Mouse (Mus musculus) testis, postnatal 14 days (tissue): ENCODE measurements around the gene Kctd19.

Experiments
- DNase-seq: peaks from one replicate; pipeline ENCODE4 v3.0.0; 2021; ENCODE audit warnings: low spot score

Gene Kctd19

GRCm38 (mm10) chr8:105422006-105422405 lies 8.7 kb upstream of the Kctd19 start:
- DNase-seq, result no peak

- no peak for DNase-seq
Observed at GRCm38 (mm10) chr8:105419800-105420199, 6.5 kb upstream of the Kctd19 start.

GRCm38 (mm10) chr8:105418992-105419391 lies 5.7 kb upstream of the Kctd19 start:
- DNase-seq, result no peak

GRCm38 (mm10) chr8:105409947-105410346 lies 3.4 kb downstream of the Kctd19 start:
- DNase-seq, result no peak

GRCm38 (mm10) chr8:105408331-105408730 lies 5.0 kb downstream of the Kctd19 start:
- DNase-seq, result no peak

- no peak for DNase-seq
Observed at GRCm38 (mm10) chr8:105406416-105406815, 6.9 kb downstream of the Kctd19 start.

GRCm38 (mm10) chr8:105404496-105404895 lies 8.8 kb downstream of the Kctd19 start:
- DNase-seq, result no peak

- DNase-seq, result no peak
Observed at GRCm38 (mm10) chr8:105403467-105403866, 9.8 kb downstream of the Kctd19 start.

- DNase-seq, result no peak
Observed at GRCm38 (mm10) chr8:105400016-105400415, 13.3 kb downstream of the Kctd19 start.

GRCm38 (mm10) chr8:105397747-105398146 lies 15.6 kb downstream of the Kctd19 start:
- DNase-seq, result no peak

- no peak for DNase-seq
Observed at GRCm38 (mm10) chr8:105393915-105394314, 19.4 kb downstream of the Kctd19 start.

- no peak for DNase-seq
Observed at GRCm38 (mm10) chr8:105393089-105393787, 20.1 kb downstream of the Kctd19 start.

GRCm38 (mm10) chr8:105389096-105389495 lies 24.2 kb downstream of the Kctd19 start:
- no peak for DNase-seq

- DNase-seq, result no peak
Observed at GRCm38 (mm10) chr8:105387151-105387550, 26.2 kb downstream of the Kctd19 start.

GRCm38 (mm10) chr8:105384070-105384469 lies 29.2 kb downstream of the Kctd19 start:
- DNase-seq, result no peak

- DNase-seq, result no peak
Observed at GRCm38 (mm10) chr8:105380308-105380707, 33.0 kb downstream of the Kctd19 start.

- peak; percentile 58 for DNase-seq
Observed at GRCm38 (mm10) chr8:105378673-105379072, 34.6 kb downstream of the Kctd19 start.

- peak; percentile 88 for DNase-seq
Observed at GRCm38 (mm10) chr8:105374513-105374966, 38.8 kb downstream of the Kctd19 start.

GRCm38 (mm10) chr8:105373032-105373431 lies 40.3 kb downstream of the Kctd19 start, which contains the start of gene Plekhg4:
Gene Plekhg4 (plus strand): TSS chr8:105373274.
- DNase-seq, result no peak

- DNase-seq, result no peak
Observed at GRCm38 (mm10) chr8:105372473-105372872, 40.8 kb downstream of the Kctd19 start.

GRCm38 (mm10) chr8:105367107-105367506 lies 46.2 kb downstream of the Kctd19 start:
- no peak for DNase-seq

- DNase-seq, result no peak
Observed at GRCm38 (mm10) chr8:105361751-105362702, 51.3 kb downstream of the Kctd19 start.

GRCm38 (mm10) chr8:105359646-105360045 lies 53.7 kb downstream of the Kctd19 start:
- DNase-seq, result no peak
